Mouse (Mus musculus) liver, adult 2 months (tissue): ENCODE data around the gene Olfr1134.

Experiments used
- CTCF ChIP-seq: fragments of 200-500 bp; IDR thresholded peaks from 2 replicates; pipeline ENCODE4 v1.5.1; 2011; ENCODE audit warnings: low read depth, low read length, control low read depth
- POLR2A ChIP-seq: fragments of 200-500 bp; IDR thresholded peaks from 2 replicates; pipeline ENCODE4 v1.6.1; 2011; ENCODE audit warnings: low read length, control low read depth; ENCODE audit not compliant: insufficient read depth; ENCODE audit errors: extremely low read depth

DNA sequence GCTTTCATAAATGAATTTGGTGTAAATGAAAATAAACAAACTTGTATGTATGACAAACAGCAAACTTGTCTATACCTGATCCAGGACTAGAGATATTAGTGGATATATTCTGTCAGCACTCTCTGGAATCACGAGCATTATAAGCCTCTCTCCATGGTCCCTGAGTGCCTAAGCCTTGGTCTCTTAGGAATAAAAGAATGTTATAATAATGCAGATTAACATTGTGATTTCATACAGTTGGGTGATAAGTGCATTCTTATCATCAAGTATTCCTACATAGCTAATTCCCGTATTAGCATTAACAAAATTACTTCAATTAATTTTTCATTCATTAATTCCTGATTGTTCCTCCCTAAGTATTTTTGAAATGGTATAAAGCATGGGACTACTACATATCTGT is at the start of gene Olfr1134:
- TF ChIP-seq POLR2A (no peak), CTCF (no peak)
